Mouse (Mus musculus): ENCODE data around the gene Siva1. TPM values are rescaled to one million over a fixed set of nuclear protein-coding genes. Genes with fewer than 3 reads are reported as not detected.

The Siva1 gene
- polyA plus RNA-seq, 1 experiment from 2014 or later: 129 TPM

DNA sequence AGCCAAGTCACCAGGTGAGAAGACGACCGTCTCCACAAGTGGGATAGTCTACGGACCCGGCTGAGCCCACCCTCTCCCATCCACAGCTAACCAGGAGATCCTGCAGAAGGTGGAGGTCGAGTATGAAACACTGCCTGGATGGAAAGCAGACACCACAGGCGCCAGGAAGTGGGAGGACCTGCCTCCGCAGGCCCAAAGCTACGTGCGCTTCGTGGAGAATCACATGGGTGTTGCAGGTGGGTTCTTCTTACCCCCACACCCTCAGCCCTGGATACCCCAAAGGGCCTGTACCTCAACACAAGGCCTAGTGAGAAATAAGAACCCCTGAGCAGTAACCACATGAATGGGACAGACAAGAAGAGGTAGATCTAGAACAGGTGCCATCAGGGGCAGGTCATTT is 5.0 kb upstream of the Siva1 start:
- Histone ChIP-seq H3K4me2 (no peak overlapping the region), H3K9ac (no peak overlapping the region), H3K27ac (replicated peaks) (no peak overlapping the region), H3K27me3 (replicated peaks) (no peaks in the 10 kb centered on the region), H3K4me3 (no peak overlapping the region), H3K4me1 (0 out of 2 replicates have a peak, but pooled peaks cover 4% of the 10 kb centered on the region), H3K36me3 (peaks cover 38% of the 10 kb centered on the region), H3K9me3 (no peaks in the 10 kb centered on the region)
- 83% methylated on average over 10 of the region's 10 CpGs for WGBS
- ATAC-seq (ENCODE audit: extremely low read depth, insufficient number of reproducible peaks, low FRiP score, low TSS enrichment): no peak

DNA sequence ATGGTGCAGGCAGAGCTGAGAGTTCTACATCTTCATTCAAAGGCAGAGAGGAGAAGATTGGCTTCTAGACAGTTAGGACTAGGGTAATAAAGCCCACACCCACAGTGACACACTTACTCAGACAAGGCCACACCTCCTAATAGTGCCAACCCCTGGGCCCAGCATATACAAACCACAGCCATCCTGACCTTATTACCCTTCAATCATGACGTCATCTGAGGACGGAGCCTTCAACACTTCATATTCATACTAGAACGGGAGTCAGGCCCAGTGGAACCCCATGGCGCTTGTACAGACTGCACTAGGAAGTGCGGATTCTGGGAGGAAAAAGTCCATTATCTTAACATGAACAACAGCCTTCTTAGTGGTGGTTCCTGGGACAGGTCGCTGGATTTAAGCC is 1.4 kb upstream of the Siva1 start:
- H3K36me3 ChIP-seq: peaks cover 36% of the 10 kb centered on the region
- WGBS: 84% methylated on average over 6 of the region's 6 CpGs

DNA sequence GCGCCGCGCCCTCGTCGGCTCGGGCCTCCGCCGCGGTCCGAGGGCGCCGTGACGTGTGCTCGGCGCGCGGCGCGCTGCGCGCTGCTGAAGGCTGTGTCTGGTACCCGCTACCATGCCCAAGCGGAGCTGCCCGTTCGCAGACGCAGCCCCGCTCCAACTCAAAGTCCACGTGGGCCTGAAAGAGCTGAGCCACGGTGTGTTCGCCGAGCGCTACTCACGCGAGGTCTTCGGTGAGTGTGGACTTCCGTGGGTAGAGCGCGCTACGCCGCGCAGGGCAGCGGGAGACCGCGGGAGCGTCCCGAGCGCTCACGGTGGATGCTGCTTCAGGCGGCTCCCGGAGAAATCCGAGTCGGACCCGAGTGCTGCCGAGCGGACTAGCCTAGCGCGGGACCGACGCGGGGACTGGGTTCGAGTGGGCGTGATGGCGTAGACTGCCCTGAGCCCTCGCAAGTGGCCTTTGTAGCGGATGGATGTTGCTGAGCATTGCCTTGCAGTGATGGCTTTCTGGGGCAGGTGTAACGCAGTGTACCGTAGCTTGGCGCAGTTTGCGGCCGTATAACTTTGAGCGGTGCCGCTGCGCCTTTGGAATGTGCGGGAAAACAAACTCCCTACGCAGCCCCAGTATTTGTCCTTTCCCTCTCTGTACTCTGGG is 502 bp downstream of the Siva1 start:
- H3K4me3 ChIP-seq: peak overlapping the region; percentile 65
- H3K9ac ChIP-seq: peak overlapping the region; percentile 91
- peaks cover 21% of the 10 kb centered on the region for H3K4me1 ChIP-seq
- H3K4me2 ChIP-seq: peak overlapping the region; percentile 85
- under 1% methylated on average over 75 of the region's 75 CpGs for WGBS
- peak overlapping the region; percentile 85 for H3K27ac ChIP-seq (replicated peaks)
- H3K9me3 ChIP-seq: no peaks in the 10 kb centered on the region
- ATAC-seq (ENCODE audit: extremely low read depth, insufficient number of reproducible peaks, low FRiP score, low TSS enrichment): no peak
- H3K36me3 ChIP-seq: peaks cover 47% of the 10 kb centered on the region
- no peaks in the 10 kb centered on the region for H3K27me3 ChIP-seq (replicated peaks)

More for the DNA sequence above, 1.4 kb upstream of the Siva1 start:
- no peak overlapping the region for H3K4me2 ChIP-seq
- no peak overlapping the region for H3K9ac ChIP-seq
- peaks cover 21% of the 10 kb centered on the region for H3K4me1 ChIP-seq
- H3K27me3 ChIP-seq (replicated peaks): no peaks in the 10 kb centered on the region
- no peak overlapping the region for H3K27ac ChIP-seq (replicated peaks)
- no peak for ATAC-seq (ENCODE audit: extremely low read depth, insufficient number of reproducible peaks, low FRiP score, low TSS enrichment)
- H3K9me3 ChIP-seq: no peaks in the 10 kb centered on the region
- no peak overlapping the region for H3K4me3 ChIP-seq

DNA sequence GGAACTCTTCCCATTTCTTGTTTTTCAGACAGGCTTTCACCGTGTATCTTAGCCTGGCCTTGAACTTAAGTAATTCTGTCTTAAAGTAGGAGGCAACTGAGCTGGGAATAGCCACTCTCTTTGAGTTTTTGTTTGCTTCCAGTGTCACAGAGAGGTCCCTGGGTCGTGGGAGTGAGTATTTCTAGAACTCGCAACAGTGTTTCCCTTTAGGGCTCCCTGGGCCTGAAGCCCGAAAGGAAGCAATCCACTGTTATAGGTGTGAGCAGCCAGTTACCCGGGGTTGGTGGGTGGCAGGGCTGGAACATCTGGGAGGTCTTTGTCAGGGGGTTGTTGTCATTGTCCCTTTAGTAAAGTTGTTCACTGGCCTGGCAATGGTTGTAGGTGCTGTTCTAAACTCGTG is 1.7 kb downstream of the Siva1 start:
- ATAC-seq (ENCODE audit: extremely low read depth, insufficient number of reproducible peaks, low FRiP score, low TSS enrichment): no peak
- H3K27me3 ChIP-seq (replicated peaks): no peaks in the 10 kb centered on the region
- peaks cover 47% of the 10 kb centered on the region for H3K36me3 ChIP-seq
- peak overlapping the region; percentile 85 for H3K4me2 ChIP-seq
- peaks cover 21% of the 10 kb centered on the region for H3K4me1 ChIP-seq
- WGBS: 53% methylated on average over 6 of the region's 6 CpGs
- no peak overlapping the region for H3K27ac ChIP-seq (replicated peaks)
- H3K9me3 ChIP-seq: no peaks in the 10 kb centered on the region
- H3K4me3 ChIP-seq: peak overlapping the region; percentile 65
- H3K9ac ChIP-seq: peak overlapping the region; percentile 91

GRCm38 (mm10) chr12:112648081-112648480 is 3.6 kb downstream of the Siva1 start:
- H3K9ac ChIP-seq: no peak overlapping the region
- 89% methylated on average over 5 of the region's 5 CpGs for WGBS
- H3K4me3 ChIP-seq: no peak overlapping the region
- H3K36me3 ChIP-seq: peaks cover 64% of the 10 kb centered on the region
- no peak overlapping the region for H3K4me2 ChIP-seq
- no peak for ATAC-seq (ENCODE audit: extremely low read depth, insufficient number of reproducible peaks, low FRiP score, low TSS enrichment)
- no peak overlapping the region for H3K27ac ChIP-seq (replicated peaks)
- peaks cover 24% of the 10 kb centered on the region for H3K4me1 ChIP-seq
- no peaks in the 10 kb centered on the region for H3K9me3 ChIP-seq
- no peaks in the 10 kb centered on the region for H3K27me3 ChIP-seq (replicated peaks)

DNA sequence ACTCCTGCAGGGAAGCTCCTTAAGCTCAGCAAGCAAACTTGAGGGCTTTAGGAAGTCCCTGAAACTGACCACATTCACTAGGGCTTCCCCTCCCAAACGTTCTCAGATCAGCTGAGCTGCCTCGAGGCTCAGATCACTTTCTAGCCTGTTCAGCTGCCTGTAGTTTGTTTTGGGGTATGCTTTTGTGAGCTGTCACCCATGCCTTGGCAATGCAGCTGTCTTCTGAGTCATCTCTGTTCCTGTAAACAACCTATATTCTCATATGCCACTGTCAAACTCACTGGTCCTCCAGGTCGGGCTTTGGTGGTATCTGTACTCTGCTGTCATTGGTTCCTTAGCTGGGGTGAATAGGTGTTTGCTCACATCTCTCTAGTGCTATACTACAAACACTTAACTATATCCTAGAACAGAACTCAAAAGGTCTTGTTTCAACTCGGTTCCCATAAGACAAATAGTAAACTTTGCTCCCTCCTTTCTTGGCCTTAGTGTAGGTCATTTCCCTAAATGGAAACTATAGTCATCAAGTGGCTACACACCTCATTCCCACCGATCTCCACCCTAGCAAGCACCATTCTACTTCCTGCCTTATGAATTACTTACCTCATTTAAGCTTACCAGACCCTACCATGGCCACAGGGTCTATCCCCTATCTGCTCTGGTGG is 7.4 kb downstream of the Siva1 start:
- Histone ChIP-seq H3K27ac (replicated peaks) (no peak overlapping the region), H3K36me3 (peaks cover 98% of the 10 kb centered on the region), H3K27me3 (replicated peaks) (no peaks in the 10 kb centered on the region), H3K9me3 (no peaks in the 10 kb centered on the region), H3K4me1 (peaks cover 33% of the 10 kb centered on the region), H3K4me2 (no peak overlapping the region), H3K4me3 (no peak overlapping the region), H3K9ac (no peak overlapping the region)
- ATAC-seq (ENCODE audit: extremely low read depth, insufficient number of reproducible peaks, low FRiP score, low TSS enrichment): no peak
- WGBS: 73% methylated on average over 5 of the region's 5 CpGs

DNA sequence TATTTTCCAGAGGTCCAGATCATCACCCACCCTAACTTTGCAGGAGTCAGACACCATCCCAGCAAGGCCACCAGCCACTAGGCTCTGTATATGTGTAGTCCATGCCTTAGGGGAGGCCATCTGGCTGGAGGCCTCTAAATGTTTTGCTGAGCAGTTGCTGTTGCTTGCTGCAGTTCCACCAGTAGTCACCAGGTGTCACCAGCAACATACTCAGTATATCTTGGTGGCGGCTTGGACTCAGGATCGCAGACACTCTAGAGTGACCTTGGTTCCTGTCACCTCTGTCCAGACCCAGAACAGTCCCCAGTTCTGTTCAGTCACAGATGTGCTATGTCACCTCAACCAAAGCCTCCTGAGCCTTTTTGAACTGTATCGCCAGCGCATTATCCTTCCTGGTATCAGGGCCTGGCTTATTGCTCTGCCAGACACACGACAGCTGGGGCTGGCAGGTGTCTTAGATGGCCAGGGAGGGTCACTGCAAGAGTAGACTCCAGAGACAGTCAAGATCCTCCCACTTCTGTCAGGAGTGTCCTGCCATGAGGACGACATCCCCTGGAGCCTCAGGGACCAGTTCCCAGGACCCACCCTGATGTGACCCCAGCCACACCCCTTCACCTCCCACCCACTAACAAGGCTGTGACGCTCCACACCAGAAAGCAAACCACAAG is 8.8 kb downstream of the Siva1 start:
- H3K27me3 ChIP-seq (replicated peaks): no peaks in the 10 kb centered on the region
- peak overlapping the region; percentile 70 for H3K9ac ChIP-seq
- 31% methylated on average over 7 of the region's 7 CpGs for WGBS
- H3K4me3 ChIP-seq: no peak overlapping the region
- no peaks in the 10 kb centered on the region for H3K9me3 ChIP-seq
- H3K4me1 ChIP-seq: peaks cover 33% of the 10 kb centered on the region
- H3K36me3 ChIP-seq: peaks cover 98% of the 10 kb centered on the region
- 0 out of 2 replicates have a peak overlapping the region, but pooled peaks have one; percentile 16 for H3K4me2 ChIP-seq
- 0 out of 2 replicates have a peak, but pooled peaks have one; percentile 26 for ATAC-seq (ENCODE audit: extremely low read depth, insufficient number of reproducible peaks, low FRiP score, low TSS enrichment)
- H3K27ac ChIP-seq (replicated peaks): peak overlapping the region; percentile 88

DNA sequence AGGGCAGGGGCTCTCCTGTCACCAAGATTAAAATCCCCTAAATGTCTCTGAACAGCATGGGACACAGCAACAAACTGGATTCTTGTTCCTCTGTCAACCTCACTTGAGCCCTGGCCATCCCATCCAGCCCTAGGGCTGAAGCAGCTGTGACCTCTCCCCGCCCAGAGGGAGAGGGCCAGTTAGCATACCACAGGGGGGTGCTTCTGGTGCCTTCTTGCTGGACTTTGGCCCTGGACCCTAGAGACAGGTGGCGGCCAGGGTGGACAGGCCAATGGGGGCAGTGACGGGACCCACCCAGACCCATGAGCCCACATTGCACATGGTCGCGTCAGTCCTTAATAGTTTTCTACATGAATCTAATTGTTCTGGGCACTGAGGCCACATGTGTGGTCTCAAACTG is 9.6 kb downstream of the Siva1 start:
- peak overlapping the region; percentile 16; the same call in 1 of the 2 replicates for H3K4me2 ChIP-seq
- ATAC-seq (ENCODE audit: extremely low read depth, insufficient number of reproducible peaks, low FRiP score, low TSS enrichment): no peak
- H3K4me1 ChIP-seq: peaks cover 40% of the 10 kb centered on the region
- peak overlapping the region; percentile 88 for H3K27ac ChIP-seq (replicated peaks)
- H3K9ac ChIP-seq: peak overlapping the region; percentile 70
- no peaks in the 10 kb centered on the region for H3K9me3 ChIP-seq
- no peaks in the 10 kb centered on the region for H3K27me3 ChIP-seq (replicated peaks)
- peaks cover 98% of the 10 kb centered on the region for H3K36me3 ChIP-seq
- no peak overlapping the region for H3K4me3 ChIP-seq
- WGBS: 90% methylated on average over 5 of the region's 5 CpGs

GRCm38 (mm10) chr12:112658619-112659018 is 14.1 kb downstream of the Siva1 start:
- peaks cover 97% of the 10 kb centered on the region for H3K36me3 ChIP-seq
- no peak overlapping the region for H3K4me2 ChIP-seq
- no peak for ATAC-seq (ENCODE audit: extremely low read depth, insufficient number of reproducible peaks, low FRiP score, low TSS enrichment)
- H3K4me1 ChIP-seq: peaks cover 79% of the 10 kb centered on the region
- no peak overlapping the region; the same call in 1 of the 2 replicates for H3K9ac ChIP-seq
- H3K27ac ChIP-seq (replicated peaks): peak overlapping the region; percentile 99; the same call in 1 of the 2 replicates
- no peak overlapping the region for H3K4me3 ChIP-seq
- 84% methylated on average over 7 of the region's 7 CpGs for WGBS
- no peaks in the 10 kb centered on the region for H3K27me3 ChIP-seq (replicated peaks)
- H3K9me3 ChIP-seq: no peaks in the 10 kb centered on the region

DNA sequence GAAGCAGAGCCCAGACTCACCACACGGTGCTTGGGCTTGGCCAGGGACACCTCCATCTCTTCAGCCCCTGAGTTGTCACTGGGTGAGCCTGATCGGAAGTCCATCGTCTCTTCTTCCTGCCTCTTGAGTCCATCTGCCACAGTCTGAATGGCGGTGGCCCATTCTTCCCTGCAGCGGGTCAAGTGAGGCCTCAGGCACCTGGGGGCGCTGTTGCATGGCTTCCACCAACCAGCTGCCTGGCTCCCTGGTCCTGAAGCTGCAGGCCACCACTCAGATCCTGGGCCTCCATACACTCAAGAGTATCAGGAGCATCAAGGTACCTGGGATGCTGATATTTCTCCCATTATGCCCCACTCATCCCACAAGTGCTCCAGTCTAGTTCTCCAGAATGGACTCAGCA is 14.6 kb downstream of the Siva1 start:
- H3K27me3 ChIP-seq (replicated peaks): no peaks in the 10 kb centered on the region
- no peak overlapping the region for H3K4me2 ChIP-seq
- peaks cover 79% of the 10 kb centered on the region for H3K4me1 ChIP-seq
- H3K27ac ChIP-seq (replicated peaks): peak overlapping the region; percentile 99
- WGBS: 78% methylated on average over 6 of the region's 6 CpGs
- ATAC-seq (ENCODE audit: extremely low read depth, insufficient number of reproducible peaks, low FRiP score, low TSS enrichment): no peak
- no peaks in the 10 kb centered on the region for H3K9me3 ChIP-seq
- peak overlapping the region; percentile 21 for H3K9ac ChIP-seq
- H3K4me3 ChIP-seq: no peak overlapping the region
- H3K36me3 ChIP-seq: peaks cover 97% of the 10 kb centered on the region

DNA sequence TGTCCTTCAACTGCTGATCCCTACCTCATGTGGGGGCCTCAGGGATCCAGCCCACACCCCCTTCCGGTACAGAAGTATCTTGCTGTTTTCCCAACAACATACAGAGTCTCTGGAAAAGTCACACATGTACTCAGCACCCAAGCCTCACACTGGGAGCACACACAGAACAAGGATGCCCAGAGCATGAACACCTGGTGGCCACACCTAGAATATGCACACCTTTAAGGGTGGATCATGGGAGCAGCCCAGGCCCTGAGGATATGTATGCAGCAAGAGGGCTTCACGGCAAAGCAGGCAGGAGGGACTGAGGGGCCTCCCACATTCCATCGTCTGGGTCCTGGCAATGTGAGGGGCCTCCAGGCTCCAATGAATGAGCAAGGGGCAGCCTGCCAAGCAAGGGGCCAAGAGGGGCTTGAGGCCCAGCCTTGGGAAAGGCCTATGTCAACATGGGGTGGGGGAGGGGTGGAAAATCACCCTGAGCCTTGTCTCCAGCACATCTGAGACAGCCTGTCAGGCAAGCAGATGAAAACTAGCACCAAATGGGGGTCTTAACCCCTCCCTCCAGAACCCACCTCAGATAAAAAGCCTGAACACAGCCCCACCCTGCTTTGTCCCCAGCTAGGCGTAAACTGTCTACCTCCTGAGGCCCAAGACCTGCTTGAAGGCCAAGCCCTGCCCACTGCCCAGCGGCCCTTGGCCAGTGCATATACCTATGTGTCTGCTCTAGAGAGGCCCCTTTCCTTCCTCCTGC is 16.3 kb downstream of the Siva1 start:
- peak overlapping the region; percentile 32 for H3K4me3 ChIP-seq
- H3K27ac ChIP-seq (replicated peaks): peak overlapping the region; percentile 99
- H3K4me2 ChIP-seq: peak overlapping the region; percentile 67
- 15% methylated on average over 5 of the region's 5 CpGs for WGBS
- H3K36me3 ChIP-seq: peaks cover 95% of the 10 kb centered on the region
- H3K9me3 ChIP-seq: no peaks in the 10 kb centered on the region
- H3K9ac ChIP-seq: peak overlapping the region; percentile 69
- ATAC-seq (ENCODE audit: extremely low read depth, insufficient number of reproducible peaks, low FRiP score, low TSS enrichment): peak; percentile 58; the same call in 1 of the 2 replicates
- peaks cover 79% of the 10 kb centered on the region for H3K4me1 ChIP-seq
- H3K27me3 ChIP-seq (replicated peaks): no peaks in the 10 kb centered on the region

All from heart, embryonic 13.5 days (tissue).